Mouse (Mus musculus) heart, embryonic 14.5 days (tissue): ENCODE data around the gene Frg2f1. TPM values are rescaled to one million over a fixed set of nuclear protein-coding genes. Genes with fewer than 3 reads are reported as not detected.

ENCODE experiments used
- ATAC-seq: fragments of 200-750 bp; cut with Nextera tagmentation; 2 replicates; pipeline ENCODE4 v1.8.0; 2017; ENCODE audit warnings: low read depth, moderate TSS enrichment; ENCODE audit not compliant: insufficient number of reproducible peaks, insufficient read depth, low FRiP score
- H3K27ac ChIP-seq, 2 experiments: fragments of 200-500 bp in 1 of 2; fragments of 300-500 bp in 1 of 2; sonication (generic) in 1 of 2; replicated peaks in 1 of 2; 2 replicates each; pipeline ENCODE4 v1.5.1; 2012 to 2014; ENCODE audit warnings: low read depth in 2 of 2, low read length in 2 of 2, control low read depth in 1 of 2, mild to moderate bottlenecking in 1 of 2, mixed read lengths in 1 of 2; ENCODE audit not compliant: control insufficient read depth in 1 of 2, insufficient read depth in 1 of 2
- H3K27me3 ChIP-seq: fragments of 300-500 bp; sonication (generic); 2 replicates; pipeline ENCODE4 v1.6.1; 2014; ENCODE audit warnings: mild to moderate bottlenecking, low read length, control low read depth; ENCODE audit not compliant: control insufficient read depth, insufficient read depth
- H3K36me3 ChIP-seq: fragments of 300-500 bp; sonication (generic); 2 replicates; pipeline ENCODE4 v1.6.1; 2014; ENCODE audit warnings: mild to moderate bottlenecking, control low read depth, low read length, mixed read lengths; ENCODE audit not compliant: control insufficient read depth, insufficient read depth
- H3K4me1 ChIP-seq, 2 experiments: fragments of 200-500 bp in 1 of 2; fragments of 300-500 bp in 1 of 2; sonication (generic) in 1 of 2; 2 replicates each; pipeline ENCODE4 v1.6.1; 2012 to 2014; ENCODE audit warnings: low read length in 2 of 2, control low read depth in 1 of 2, mixed read lengths in 1 of 2; ENCODE audit not compliant: control insufficient read depth in 2 of 2, insufficient read depth in 2 of 2
- H3K4me2 ChIP-seq: fragments of 300-500 bp; sonication (generic); 2 replicates; pipeline ENCODE4 v1.6.1; 2014; ENCODE audit warnings: mild to moderate bottlenecking, low read length
- H3K4me3 ChIP-seq, 2 experiments: fragments of 200-500 bp in 1 of 2; fragments of 300-500 bp in 1 of 2; sonication (generic) in 1 of 2; 2 replicates each; pipeline ENCODE4 v1.5.1; 2012 to 2014; ENCODE audit warnings: low read length in 2 of 2, mild to moderate bottlenecking in 2 of 2, control low read depth in 1 of 2, low read depth in 1 of 2, moderate library complexity in 1 of 2; ENCODE audit not compliant: control insufficient read depth in 1 of 2, insufficient read depth in 1 of 2
- H3K9ac ChIP-seq: fragments of 300-500 bp; sonication (generic); 2 replicates; pipeline ENCODE4 v1.6.1; 2014; ENCODE audit warnings: mild to moderate bottlenecking, low read length
- H3K9me3 ChIP-seq: fragments of 300-500 bp; sonication (generic); 2 replicates; pipeline ENCODE4 v1.6.1; 2016; ENCODE audit warnings: low read length, control low read depth; ENCODE audit not compliant: control insufficient read depth
- WGBS: fragments of 180-500 bp; shearing (Covaris S2); extraction: QIAGEN DNeasy Blood & Tissue Kit; methylation state at CpG from one replicate; pipeline ENCODE4 v1.1.7; 2014; 5-methylcytosine and 5-hydroxymethylcytosine counted together
- polyA plus RNA-seq: library from polyadenylated mRNA; unstranded; fragments of >200 nt; fragmentation: Nextera tagmentation; extraction: Ambion mirVana; gene quantifications from 2 replicates; pipeline ENCODE4 v1.2.1, GENCODE M21; 2014

The Frg2f1 gene
- polyA plus RNA-seq, 1 experiment from 2014 or later, result 4.4 TPM

- WGBS, result under 1% methylated on average over 77 of the region's 77 CpGs
- Histone ChIP-seq H3K36me3 (no peaks in the 10 kb centered on the region), H3K4me3 (peak within 1 kb of the TSS; percentile 57 to 64), H3K9ac (peak within 1 kb of the TSS; percentile 72), H3K4me1 (peaks cover 3 to 8% of the 10 kb centered on the region in 2 experiments; a peak in 2 of 4 replicates), H3K27me3 (peaks cover 14% of the 10 kb centered on the region), H3K9me3 (no peaks in the 10 kb centered on the region), H3K27ac (peak within 1 kb of the TSS in 1 of 2 experiments; percentile 33; a peak in 1 of 4 replicates), H3K4me2 (peak within 1 kb of the TSS; percentile 93)
- ATAC-seq, result peak; percentile 81
Observed at GRCm38 (mm10) chr4:119492291-119492932, 46.9 kb downstream of the Frg2f1 start, which contains the start of gene Rimkla. Gene Rimkla (minus strand): TSS chr4:119492628.

GRCm38 (mm10) chr4:119490806-119491205 lies 48.5 kb downstream of the Frg2f1 start:
- H3K9ac ChIP-seq, result no peak overlapping the region
- H3K27me3 ChIP-seq, result peaks cover 14% of the 10 kb centered on the region
- H3K4me1 ChIP-seq, result peaks cover 3 to 8% of the 10 kb centered on the region in 2 experiments; a peak in 2 of 4 replicates
- no peaks in the 10 kb centered on the region for H3K9me3 ChIP-seq
- H3K4me2 ChIP-seq, result no peak overlapping the region
- no peak overlapping the region for H3K27ac ChIP-seq
- no peak overlapping the region for H3K4me3 ChIP-seq
- H3K36me3 ChIP-seq, result no peaks in the 10 kb centered on the region
- 78% methylated on average over 3 of the region's 3 CpGs for WGBS
- no peak for ATAC-seq

- no peak overlapping the region for H3K4me3 ChIP-seq
- H3K9ac ChIP-seq, result no peak overlapping the region
- no peak overlapping the region for H3K4me2 ChIP-seq
- peaks cover 14% of the 10 kb centered on the region for H3K27me3 ChIP-seq
- 90% methylated on average over 10 of the region's 10 CpGs for WGBS
- no peak for ATAC-seq
- H3K9me3 ChIP-seq, result no peaks in the 10 kb centered on the region
- H3K27ac ChIP-seq, result no peak overlapping the region
- H3K36me3 ChIP-seq, result no peaks in the 10 kb centered on the region
- H3K4me1 ChIP-seq, result peaks cover 3 to 8% of the 10 kb centered on the region in 2 experiments; a peak in 2 of 4 replicates
Observed at GRCm38 (mm10) chr4:119489666-119490065, 49.7 kb downstream of the Frg2f1 start.

GRCm38 (mm10) chr4:119484882-119485281 lies 54.4 kb downstream of the Frg2f1 start:
- Histone ChIP-seq H3K4me2 (no peak overlapping the region), H3K4me3 (no peak overlapping the region), H3K9ac (no peak overlapping the region), H3K27me3 (no peaks in the 10 kb centered on the region), H3K27ac (no peak overlapping the region), H3K9me3 (no peaks in the 10 kb centered on the region), H3K4me1 (peaks cover 8 to 9% of the 10 kb centered on the region in 2 experiments; a peak in 3 of 4 replicates), H3K36me3 (no peaks in the 10 kb centered on the region)
- 82% methylated on average over 7 of the region's 7 CpGs for WGBS
- ATAC-seq, result no peak

- no peaks in the 10 kb centered on the region for H3K9me3 ChIP-seq
- peaks cover 8 to 9% of the 10 kb centered on the region in 2 experiments; a peak in 3 of 4 replicates for H3K4me1 ChIP-seq
- WGBS, result 52% methylated on average over 9 of the region's 9 CpGs
- no peak overlapping the region for H3K27ac ChIP-seq
- no peaks in the 10 kb centered on the region for H3K27me3 ChIP-seq
- H3K4me2 ChIP-seq, result peak overlapping the region; percentile 34; the same call in 1 of the 2 replicates
- H3K9ac ChIP-seq, result no peak overlapping the region
- no peak overlapping the region for H3K4me3 ChIP-seq
- no peak for ATAC-seq
- H3K36me3 ChIP-seq, result no peaks in the 10 kb centered on the region
Observed at GRCm38 (mm10) chr4:119483051-119483450, 56.3 kb downstream of the Frg2f1 start.

Other genes with a start within 250 kb of the Frg2f1 start
- gene Ybx1, start 244.9 kb downstream of the Frg2f1 start, polyA plus RNA-seq, result 785 and 813 TPM in 2 replicates
- gene Ppih, start 219.0 kb downstream of the Frg2f1 start, polyA plus RNA-seq, result 45.2 and 52.6 TPM in 2 replicates
- gene Ccdc30, start 124.0 kb downstream of the Frg2f1 start, polyA plus RNA-seq, result 4.0 and 4.6 TPM in 2 replicates
- 31.5 and 35.7 TPM in 2 replicates for gene Ppcs, start 117.1 kb downstream of the Frg2f1 start, polyA plus RNA-seq
- gene Zmynd12, start 116.7 kb downstream of the Frg2f1 start, polyA plus RNA-seq, result 0.31 and 0.45 TPM in 2 replicates
- 5.7 TPM in 2 replicates for gene Rimkla, start 46.9 kb downstream of the Frg2f1 start, polyA plus RNA-seq
- 23.0 and 25.8 TPM in 2 replicates for gene Foxj3, start 2.5 kb downstream of the Frg2f1 start, polyA plus RNA-seq
- not detected in 2 replicates for gene Guca2a, start 98.2 kb upstream of the Frg2f1 start, polyA plus RNA-seq
- gene Guca2b, start 119.4 kb upstream of the Frg2f1 start, polyA plus RNA-seq, result not detected in 2 replicates
- gene Hivep3, start 194.3 kb upstream of the Frg2f1 start, polyA plus RNA-seq, result 6.2 and 6.8 TPM in 2 replicates